Mouse (Mus musculus): ENCODE results near the gene Armc10. TPM values are rescaled to one million over a fixed set of nuclear protein-coding genes. Genes with fewer than 3 reads are reported as not detected.
"Not testable (repeated sequence)": the region's sequence is repeated elsewhere in the genome, so short reads cannot be mapped to it uniquely, and the experiment has no call there.

Armc10 gene
- polyA plus RNA-seq, 1 experiment: 74.3 TPM

DNA sequence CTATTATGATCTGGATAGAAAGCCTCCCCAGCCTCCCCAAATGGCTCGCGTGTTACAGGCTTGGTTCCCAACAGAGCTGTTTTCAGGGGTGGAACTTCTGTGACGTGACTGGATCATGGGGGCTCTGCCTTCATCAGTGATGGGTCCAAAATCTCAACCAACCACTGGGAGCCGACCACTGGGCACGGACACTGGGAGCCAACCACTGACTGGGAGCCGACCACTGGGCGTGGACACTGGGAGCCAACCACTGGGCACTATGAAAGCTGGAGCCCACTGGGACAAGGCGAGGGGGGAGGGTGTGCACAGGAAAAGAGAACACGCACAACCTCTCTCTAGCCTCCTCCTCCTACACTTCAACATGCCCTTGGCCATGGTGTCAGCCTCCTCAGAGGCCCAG lies 38.2 kb downstream of the Armc10 start:
- no peaks in the 10 kb centered on the region for H3K9me3 ChIP-seq (replicated peaks; ENCODE audit: control insufficient read depth, insufficient read depth, low read length, poor library complexity, severe bottlenecking)
- H3K4me1 ChIP-seq (ENCODE audit: control insufficient read depth, insufficient read depth, low read length): no peaks in the 10 kb centered on the region
- H3K9ac ChIP-seq (ENCODE audit: low read depth, poor library complexity, severe bottlenecking): no peak overlapping the region
- TF ChIP-seq EP300 (IDR thresholded peaks at IDR 0.05; ENCODE audit: insufficient read depth, low read depth, low read length): no peak
- TF ChIP-seq POLR2A (IDR thresholded peaks at IDR 0.05; ENCODE audit: insufficient read depth, low read length): no peak
- TF ChIP-seq CTCF (IDR thresholded peaks at IDR 0.05; ENCODE audit: low read depth, low read length): no peak
- H3K4me3 ChIP-seq (ENCODE audit: low read depth, low read length): no peak overlapping the region
- H3K27me3 ChIP-seq (ENCODE audit: control insufficient read depth, insufficient read depth, low read length, poor library complexity, severe bottlenecking): no peaks in the 10 kb centered on the region
- H3K27ac ChIP-seq (ENCODE audit: insufficient read depth, low read length): no peak overlapping the region
- H3K36me3 ChIP-seq (ENCODE audit: control insufficient read depth, insufficient read depth, low read length, poor library complexity, severe bottlenecking): no peaks in the 10 kb centered on the region

DNA sequence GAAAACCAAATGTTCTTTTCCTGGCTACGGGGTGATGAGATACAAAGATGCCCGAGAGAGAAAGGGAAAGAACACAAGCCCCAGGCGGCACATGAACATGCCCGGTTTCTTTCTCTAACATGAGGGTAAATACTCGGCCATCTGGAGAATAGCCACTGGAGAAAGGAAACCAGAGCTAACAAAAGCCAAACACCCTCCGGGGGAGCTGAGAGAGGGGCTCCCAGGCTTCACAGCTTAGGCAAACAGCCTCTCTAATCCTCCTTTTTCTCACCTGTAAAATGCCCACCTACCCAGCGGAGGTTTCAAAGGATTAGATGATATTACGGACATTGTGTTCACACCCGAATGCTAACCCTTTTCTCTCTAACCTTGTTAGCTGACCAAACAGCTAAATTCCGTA lies 39.4 kb downstream of the Armc10 start:
- TF ChIP-seq POLR2A (IDR thresholded peaks at IDR 0.05; ENCODE audit: insufficient read depth, low read length) (no peak), CTCF (IDR thresholded peaks at IDR 0.05; ENCODE audit: low read depth, low read length) (no peak), EP300 (IDR thresholded peaks at IDR 0.05; ENCODE audit: insufficient read depth, low read depth, low read length) (no peak)
- H3K9ac ChIP-seq (ENCODE audit: low read depth, poor library complexity, severe bottlenecking): no peak overlapping the region
- H3K27me3 ChIP-seq (ENCODE audit: control insufficient read depth, insufficient read depth, low read length, poor library complexity, severe bottlenecking): no peaks in the 10 kb centered on the region
- H3K4me3 ChIP-seq (ENCODE audit: low read depth, low read length): no peak overlapping the region
- no peaks in the 10 kb centered on the region for H3K9me3 ChIP-seq (replicated peaks; ENCODE audit: control insufficient read depth, insufficient read depth, low read length, poor library complexity, severe bottlenecking)
- H3K36me3 ChIP-seq (ENCODE audit: control insufficient read depth, insufficient read depth, low read length, poor library complexity, severe bottlenecking): no peaks in the 10 kb centered on the region
- H3K27ac ChIP-seq (ENCODE audit: insufficient read depth, low read length): no peak overlapping the region
- no peaks in the 10 kb centered on the region for H3K4me1 ChIP-seq (ENCODE audit: control insufficient read depth, insufficient read depth, low read length)

- no peaks in the 10 kb centered on the region for H3K9me3 ChIP-seq (replicated peaks; ENCODE audit: control insufficient read depth, insufficient read depth, low read length, poor library complexity, severe bottlenecking)
- H3K27me3 ChIP-seq (ENCODE audit: control insufficient read depth, insufficient read depth, low read length, poor library complexity, severe bottlenecking): no peaks in the 10 kb centered on the region
Measured at GRCm38 (mm10) chr5:21687042-21687441, 41.4 kb downstream of the Armc10 start.

GRCm38 (mm10) chr5:21692230-21692629 lies 46.6 kb downstream of the Armc10 start:
- Histone ChIP-seq H3K27ac (ENCODE audit: insufficient read depth, low read length) (no peak overlapping the region), H3K27me3 (ENCODE audit: control insufficient read depth, insufficient read depth, low read length, poor library complexity, severe bottlenecking) (no peaks in the 10 kb centered on the region), H3K4me1 (ENCODE audit: control insufficient read depth, insufficient read depth, low read length) (no peaks in the 10 kb centered on the region), H3K4me3 (ENCODE audit: low read depth, low read length) (no peak overlapping the region), H3K9me3 (replicated peaks; ENCODE audit: control insufficient read depth, insufficient read depth, low read length, poor library complexity, severe bottlenecking) (no peaks in the 10 kb centered on the region), H3K9ac (ENCODE audit: low read depth, poor library complexity, severe bottlenecking) (no peak overlapping the region), H3K36me3 (ENCODE audit: control insufficient read depth, insufficient read depth, low read length, poor library complexity, severe bottlenecking) (no peaks in the 10 kb centered on the region)
- TF ChIP-seq CTCF (IDR thresholded peaks at IDR 0.05; ENCODE audit: low read depth, low read length): no peak
- no peak for TF ChIP-seq EP300 (IDR thresholded peaks at IDR 0.05; ENCODE audit: insufficient read depth, low read depth, low read length)
- TF ChIP-seq POLR2A (IDR thresholded peaks at IDR 0.05; ENCODE audit: insufficient read depth, low read length): no peak

More at GRCm38 (mm10) chr5:21687042-21687441, 41.4 kb downstream of the Armc10 start:
- Histone ChIP-seq H3K4me1 (ENCODE audit: control insufficient read depth, insufficient read depth, low read length) (no peaks in the 10 kb centered on the region), H3K4me3 (ENCODE audit: low read depth, low read length) (no peak overlapping the region), H3K36me3 (ENCODE audit: control insufficient read depth, insufficient read depth, low read length, poor library complexity, severe bottlenecking) (no peaks in the 10 kb centered on the region), H3K9ac (ENCODE audit: low read depth, poor library complexity, severe bottlenecking) (no peak overlapping the region), H3K27ac (ENCODE audit: insufficient read depth, low read length) (no peak overlapping the region)
- TF ChIP-seq POLR2A (IDR thresholded peaks at IDR 0.05; ENCODE audit: insufficient read depth, low read length): no peak
- no peak for TF ChIP-seq CTCF (IDR thresholded peaks at IDR 0.05; ENCODE audit: low read depth, low read length)
- no peak for TF ChIP-seq EP300 (IDR thresholded peaks at IDR 0.05; ENCODE audit: insufficient read depth, low read depth, low read length)

DNA sequence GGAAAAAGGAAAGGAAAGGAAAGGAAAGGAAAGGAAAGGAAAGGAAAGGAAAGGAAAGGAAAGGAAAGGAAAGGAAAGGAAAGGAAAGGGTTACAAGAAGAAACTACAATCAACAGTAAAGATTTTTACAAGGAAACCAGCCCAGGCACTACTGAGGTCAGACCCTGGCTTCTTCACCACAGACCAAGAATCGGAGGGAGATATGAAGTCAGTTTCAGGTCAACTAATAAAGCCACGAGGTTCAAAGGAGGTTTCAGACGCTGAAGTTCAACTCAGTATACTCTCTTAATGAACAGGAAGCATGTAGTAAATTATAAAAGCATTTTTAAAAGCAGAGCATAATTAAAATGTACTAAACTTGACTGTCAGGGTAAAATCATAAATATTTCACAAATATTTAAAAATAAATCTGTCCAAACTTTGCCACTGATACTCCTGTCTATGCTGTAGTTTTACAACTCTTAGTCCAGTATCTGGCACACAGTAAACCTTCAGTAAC lies 47.8 kb downstream of the Armc10 start:
- TF ChIP-seq EP300 (IDR thresholded peaks at IDR 0.05; ENCODE audit: insufficient read depth, low read depth, low read length): no peak
- TF ChIP-seq CTCF (IDR thresholded peaks at IDR 0.05; ENCODE audit: low read depth, low read length): no peak
- TF ChIP-seq POLR2A (IDR thresholded peaks at IDR 0.05; ENCODE audit: insufficient read depth, low read length): no peak
- Histone ChIP-seq H3K4me3 (ENCODE audit: low read depth, low read length) (no peak overlapping the region), H3K9me3 (replicated peaks; ENCODE audit: control insufficient read depth, insufficient read depth, low read length, poor library complexity, severe bottlenecking) (no peaks in the 10 kb centered on the region), H3K27ac (ENCODE audit: insufficient read depth, low read length) (no peak overlapping the region), H3K27me3 (ENCODE audit: control insufficient read depth, insufficient read depth, low read length, poor library complexity, severe bottlenecking) (no peaks in the 10 kb centered on the region), H3K4me1 (ENCODE audit: control insufficient read depth, insufficient read depth, low read length) (no peaks in the 10 kb centered on the region), H3K36me3 (ENCODE audit: control insufficient read depth, insufficient read depth, low read length, poor library complexity, severe bottlenecking) (no peaks in the 10 kb centered on the region), H3K9ac (ENCODE audit: low read depth, poor library complexity, severe bottlenecking) (no peak overlapping the region)

GRCm38 (mm10) chr5:21694854-21695490 lies 49.4 kb downstream of the Armc10 start:
- no peaks in the 10 kb centered on the region for H3K9me3 ChIP-seq (replicated peaks; ENCODE audit: control insufficient read depth, insufficient read depth, low read length, poor library complexity, severe bottlenecking)
- H3K4me3 ChIP-seq (ENCODE audit: low read depth, low read length): no peak overlapping the region
- no peaks in the 10 kb centered on the region for H3K27me3 ChIP-seq (ENCODE audit: control insufficient read depth, insufficient read depth, low read length, poor library complexity, severe bottlenecking)
- H3K4me1 ChIP-seq (ENCODE audit: control insufficient read depth, insufficient read depth, low read length): no peaks in the 10 kb centered on the region
- H3K27ac ChIP-seq (ENCODE audit: insufficient read depth, low read length): no peak overlapping the region
- H3K36me3 ChIP-seq (ENCODE audit: control insufficient read depth, insufficient read depth, low read length, poor library complexity, severe bottlenecking): no peaks in the 10 kb centered on the region
- TF ChIP-seq EP300 (IDR thresholded peaks at IDR 0.05; ENCODE audit: insufficient read depth, low read depth, low read length) (no peak), POLR2A (IDR thresholded peaks at IDR 0.05; ENCODE audit: insufficient read depth, low read length) (no peak), CTCF (IDR thresholded peaks at IDR 0.05; ENCODE audit: low read depth, low read length) (no peak)
- H3K9ac ChIP-seq (ENCODE audit: low read depth, poor library complexity, severe bottlenecking): no peak overlapping the region

GRCm38 (mm10) chr5:21699555-21699954 lies 53.9 kb downstream of the Armc10 start:
- H3K9me3 ChIP-seq (replicated peaks; ENCODE audit: control insufficient read depth, insufficient read depth, low read length, poor library complexity, severe bottlenecking); H3K36me3 ChIP-seq (ENCODE audit: control insufficient read depth, insufficient read depth, low read length, poor library complexity, severe bottlenecking); H3K27ac ChIP-seq (ENCODE audit: insufficient read depth, low read length); H3K9ac ChIP-seq (ENCODE audit: low read depth, poor library complexity, severe bottlenecking); H3K4me3 ChIP-seq (ENCODE audit: low read depth, low read length); H3K4me1 ChIP-seq (ENCODE audit: control insufficient read depth, insufficient read depth, low read length); H3K27me3 ChIP-seq (ENCODE audit: control insufficient read depth, insufficient read depth, low read length, poor library complexity, severe bottlenecking): not testable (repeated sequence)

All from ES-Bruce4 (cell line).